Mouse (Mus musculus): ENCODE data around the gene Plaur.

Gene Plaur

GRCm38 (mm10) chr7:24445266-24445926 lies 16.9 kb upstream of the Plaur start:
- no peak for DNase-seq (ENCODE audit: low spot score)

GRCm38 (mm10) chr7:24446697-24447340 lies 15.5 kb upstream of the Plaur start:
- no peak for DNase-seq (ENCODE audit: low spot score)

GRCm38 (mm10) chr7:24448782-24449517 lies 13.3 kb upstream of the Plaur start:
- no peak for DNase-seq (ENCODE audit: low spot score)

- DNase-seq (ENCODE audit: low spot score), result no peak
Measured at GRCm38 (mm10) chr7:24450585-24451017, 11.7 kb upstream of the Plaur start.

- DNase-seq (ENCODE audit: low spot score), result no peak
Measured at GRCm38 (mm10) chr7:24451855-24452311, 10.4 kb upstream of the Plaur start, which contains the start of gene Irgc1. Gene Irgc1 (minus strand): TSS chr7:24452297.

- no peak for DNase-seq (ENCODE audit: low spot score)
Measured at GRCm38 (mm10) chr7:24454199-24454598, 8.1 kb upstream of the Plaur start.

- no peak for DNase-seq (ENCODE audit: low spot score)
Measured at GRCm38 (mm10) chr7:24455726-24456125, 6.6 kb upstream of the Plaur start.

GRCm38 (mm10) chr7:24457726-24458370 lies 4.4 kb upstream of the Plaur start:
- no peak for DNase-seq (ENCODE audit: low spot score)

GRCm38 (mm10) chr7:24459440-24459839 lies 2.8 kb upstream of the Plaur start:
- no peak for DNase-seq (ENCODE audit: low spot score)

- no peak for DNase-seq (ENCODE audit: low spot score)
Measured at GRCm38 (mm10) chr7:24459843-24460242, 2.4 kb upstream of the Plaur start.

GRCm38 (mm10) chr7:24461376-24462051 lies 770 bp upstream of the Plaur start:
- DNase-seq (ENCODE audit: low spot score), result no peak

GRCm38 (mm10) chr7:24466835-24467234 lies 4.6 kb downstream of the Plaur start:
- DNase-seq (ENCODE audit: low spot score), result no peak

- DNase-seq (ENCODE audit: low spot score), result no peak
Measured at GRCm38 (mm10) chr7:24467886-24468285, 5.6 kb downstream of the Plaur start.

- DNase-seq (ENCODE audit: low spot score), result no peak
Measured at GRCm38 (mm10) chr7:24469126-24469525, 6.8 kb downstream of the Plaur start.

GRCm38 (mm10) chr7:24470356-24470755 lies 8.1 kb downstream of the Plaur start:
- DNase-seq (ENCODE audit: low spot score), result no peak

GRCm38 (mm10) chr7:24472442-24472841 lies 10.2 kb downstream of the Plaur start:
- DNase-seq (ENCODE audit: low spot score), result no peak

- no peak for DNase-seq (ENCODE audit: low spot score)
Measured at GRCm38 (mm10) chr7:24472937-24473336, 10.7 kb downstream of the Plaur start.

GRCm38 (mm10) chr7:24473913-24474529 lies 11.7 kb downstream of the Plaur start:
- peak; percentile 15 for DNase-seq (ENCODE audit: low spot score)

- DNase-seq (ENCODE audit: low spot score), result no peak
Measured at GRCm38 (mm10) chr7:24474811-24475506, 12.7 kb downstream of the Plaur start.

GRCm38 (mm10) chr7:24476338-24476737 lies 14.1 kb downstream of the Plaur start:
- no peak for DNase-seq (ENCODE audit: low spot score)

- no peak for DNase-seq (ENCODE audit: low spot score)
Measured at GRCm38 (mm10) chr7:24476856-24477255, 14.6 kb downstream of the Plaur start.

All from ovary, postnatal 10 days (tissue).